Mouse (Mus musculus) layer of hippocampus, postnatal 25 days (tissue): Measurements from ENCODE around the gene Pold1. TPM values are rescaled to one million over a fixed set of nuclear protein-coding genes. Genes with fewer than 3 reads are reported as not detected.

Experiments
- DNase-seq, 2 experiments: peaks; one replicate each; pipeline ENCODE4 v3.0.0; 2022; ENCODE audit warnings: mixed read lengths in 2 of 2, low spot score in 1 of 2; ENCODE audit errors: extremely low spot score in 1 of 2
- total RNA-seq, 2 experiments: library from RNA; stranded (reverse); gene quantifications; 2 replicates each; pipeline ENCODE4 v1.2.3; 2021

The Pold1 gene
- total RNA-seq, 2 experiments from 2014 or later, result 7.3 to 8.9 TPM

GRCm38 (mm10) chr7:44529518-44529917, 19.1 kb downstream of the Pold1 start:
- no peak for DNase-seq

- DNase-seq, result peak; percentile 61 to 88
These were observed 20.9 kb downstream of the Pold1 start for GRCm38 (mm10) chr7:44527483-44528398.

DNA sequence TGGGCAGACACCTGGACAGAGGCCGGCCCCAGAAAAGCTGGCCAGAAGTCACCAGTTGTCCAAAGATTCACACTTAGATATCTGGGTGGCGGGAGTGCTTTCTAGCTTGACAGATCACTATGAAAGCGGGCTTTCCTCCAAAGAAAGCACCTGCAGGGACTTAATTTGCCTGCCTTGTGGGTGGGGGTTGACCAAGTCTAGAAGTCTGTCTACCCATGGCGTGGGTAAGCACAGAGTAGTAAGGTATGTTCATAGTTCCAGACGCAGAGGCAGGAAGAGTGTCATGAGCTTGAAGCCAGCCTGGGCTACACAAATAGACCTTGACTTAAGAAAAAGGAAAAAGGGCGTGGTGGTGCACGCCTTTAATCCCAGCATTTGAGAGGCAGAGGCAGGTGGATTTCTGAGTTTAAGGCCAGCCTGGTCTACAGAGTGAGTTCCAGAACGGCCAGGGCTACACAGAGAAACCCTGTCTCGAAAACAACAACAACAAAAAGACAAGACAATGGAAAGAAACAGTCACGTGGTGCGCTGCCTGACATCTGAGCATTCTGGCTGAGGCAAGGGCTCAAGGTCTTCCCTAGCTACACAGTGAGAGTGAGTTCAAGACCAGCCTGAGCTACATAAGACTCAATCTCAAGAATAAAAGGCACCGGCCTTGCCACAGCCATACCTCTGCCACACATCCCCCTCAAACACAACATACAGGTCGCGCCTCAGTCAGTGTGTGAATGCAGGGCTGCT, 22.1 kb downstream of the Pold1 start:
- DNase-seq, result no peak

DNA sequence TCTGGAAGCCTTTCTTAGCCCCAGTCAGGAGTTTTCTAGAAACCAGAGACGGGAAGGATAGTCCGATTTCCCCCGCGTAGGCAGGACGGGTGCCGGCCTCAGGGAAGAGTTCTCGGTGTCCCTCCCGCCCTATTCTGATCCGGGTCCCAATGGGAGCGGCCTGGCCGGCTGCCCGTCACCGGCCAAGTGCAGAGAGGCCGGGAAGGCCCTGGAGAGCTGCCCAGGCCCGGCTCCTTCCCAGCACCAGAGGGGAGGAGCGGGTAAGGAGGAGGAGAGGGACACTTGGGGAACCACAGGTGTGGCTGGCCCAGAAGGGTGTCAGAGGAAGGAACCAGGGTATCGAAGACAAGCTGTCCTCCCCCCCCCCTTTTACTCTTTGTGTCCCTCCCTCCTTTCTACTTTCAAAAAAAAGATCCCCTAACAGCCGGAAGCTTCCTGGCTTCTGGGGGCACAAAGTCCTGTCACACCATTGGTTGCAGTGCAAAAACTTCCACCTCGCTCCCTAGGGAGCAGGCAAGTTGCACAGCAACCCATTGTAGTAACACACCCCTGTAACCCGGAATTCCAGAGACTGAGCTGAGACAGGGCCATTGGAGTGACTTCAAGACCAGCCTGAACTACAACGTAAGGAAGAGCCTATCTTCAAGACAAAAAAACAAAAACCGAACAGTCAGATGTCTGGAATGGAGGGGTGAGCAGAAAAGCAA, 23.4 kb downstream of the Pold1 start:
- peak in 1 of 2 experiments; percentile 49 for DNase-seq

DNA sequence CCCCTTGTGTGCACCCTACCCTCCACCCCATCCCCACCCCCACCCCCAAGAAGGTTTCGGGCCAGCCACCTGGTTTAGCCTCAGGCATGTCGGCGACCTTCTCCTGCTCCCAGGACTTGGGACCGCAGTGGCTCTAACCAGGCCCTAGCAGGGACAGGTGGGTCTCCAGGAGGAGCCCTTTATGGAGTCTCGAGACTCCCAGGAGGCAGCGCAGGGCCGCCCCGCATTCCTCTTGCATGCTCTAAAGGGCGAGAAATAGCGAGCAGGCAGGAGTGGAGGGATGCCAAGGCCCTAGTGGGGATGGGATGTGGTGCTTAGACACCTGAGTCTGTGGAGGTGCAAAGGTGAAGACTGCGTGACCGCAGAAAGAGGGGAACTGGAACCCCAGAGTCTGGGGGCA, 24.1 kb downstream of the Pold1 start, which contains the start of gene Mybpc2:
Gene Mybpc2, minus strand, starts transcription at position 155 of the 400 bp plus-strand sequence.
- DNase-seq, result no peak

DNA sequence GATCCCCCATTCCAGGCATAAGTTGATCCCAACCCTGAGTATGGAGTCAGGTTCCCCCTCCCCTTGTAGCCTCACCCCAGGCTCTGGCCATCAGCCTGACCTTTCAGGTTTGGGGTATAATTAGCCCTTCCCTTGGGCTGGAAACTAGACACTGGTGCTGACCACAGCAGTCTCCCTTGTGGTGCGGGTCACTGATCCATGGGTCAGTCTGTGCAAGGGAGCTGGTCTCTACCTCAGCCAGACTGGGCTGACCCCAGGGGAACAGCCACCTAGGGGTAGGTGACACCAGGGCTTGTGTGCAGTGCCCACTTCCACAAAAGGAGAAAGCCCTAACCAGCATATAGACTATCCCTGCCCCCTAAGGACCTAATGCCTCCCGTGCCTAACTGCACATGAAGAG, 25.6 kb downstream of the Pold1 start:
- no peak for DNase-seq

GRCm38 (mm10) chr7:44521710-44522109, 26.9 kb downstream of the Pold1 start:
- DNase-seq, result peak in 1 of 2 experiments; percentile 59

DNA sequence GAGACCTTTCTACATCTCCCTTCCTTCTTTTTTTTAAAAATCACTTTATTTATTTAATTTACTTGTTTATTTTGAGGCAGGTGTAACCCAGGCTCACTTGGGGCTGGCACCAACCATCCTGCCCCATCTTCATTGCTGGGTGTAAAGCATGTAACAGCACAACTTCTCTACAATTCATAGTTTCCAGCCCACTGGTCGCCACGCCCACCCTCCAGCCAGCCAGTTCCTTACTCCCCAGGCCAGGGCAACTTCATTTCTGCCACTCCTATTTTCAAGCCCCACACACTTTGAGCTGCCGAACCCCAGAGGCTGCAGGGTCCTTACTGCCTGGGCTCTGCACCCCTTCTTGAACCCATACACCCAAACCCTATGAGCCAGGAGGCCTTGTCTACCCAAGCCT, 27.7 kb downstream of the Pold1 start:
- DNase-seq, result no peak

DNA sequence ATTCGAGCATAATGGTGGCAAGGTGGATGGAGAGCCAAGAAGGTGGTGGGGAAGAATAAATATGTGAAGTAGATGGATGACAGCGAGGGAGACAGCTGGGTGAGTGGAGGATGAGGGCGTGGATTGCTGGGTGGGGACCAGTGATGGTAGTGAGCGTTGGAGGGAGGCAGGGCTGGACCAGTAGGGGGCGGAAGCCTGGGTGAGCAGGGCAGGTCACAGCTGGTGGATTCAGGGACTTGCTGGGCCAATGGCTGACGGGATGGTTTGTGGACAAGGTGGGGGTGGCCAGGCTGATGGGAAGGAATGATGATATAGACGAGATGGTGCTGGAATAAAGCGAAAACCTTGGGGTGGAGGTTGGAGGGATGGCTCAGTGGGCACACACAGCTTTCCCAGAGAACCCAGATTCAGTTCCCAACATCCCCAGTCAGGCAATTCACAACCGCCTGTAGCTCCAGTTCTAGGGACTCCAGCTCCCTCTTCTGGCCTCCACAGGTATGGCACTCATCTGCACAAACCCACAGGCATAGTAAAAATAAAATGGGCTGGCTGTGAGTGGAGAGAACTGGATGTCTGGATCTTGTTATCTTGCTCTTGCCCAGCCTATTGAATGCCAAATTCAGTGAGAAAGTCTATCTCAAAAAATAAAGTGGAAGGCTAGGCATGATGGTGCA, 29.3 kb downstream of the Pold1 start:
- DNase-seq, result no peak

DNA sequence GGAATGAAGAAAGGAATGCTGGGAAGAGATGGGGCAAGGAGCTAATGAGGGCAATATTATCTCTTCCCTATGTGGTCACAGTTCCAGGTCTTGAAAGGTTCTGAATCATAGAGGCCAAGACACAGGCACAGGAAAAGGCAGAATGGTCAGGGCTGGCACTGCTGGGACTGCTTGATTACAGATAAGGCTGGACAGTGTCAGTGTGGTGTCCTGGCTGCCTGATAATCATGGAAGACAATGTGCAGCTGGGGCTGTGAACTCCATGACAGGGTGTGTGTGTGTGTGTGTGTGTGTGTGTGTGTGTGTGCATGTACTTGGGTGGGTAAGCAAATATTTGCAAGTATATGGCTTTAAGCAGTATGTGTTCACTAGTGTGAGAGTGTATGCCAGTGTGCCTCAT, 41.2 kb downstream of the Pold1 start:
- DNase-seq, result no peak

- peak; percentile 73 to 91 for DNase-seq
These were observed 47.0 kb downstream of the Pold1 start for GRCm38 (mm10) chr7:44501563-44502115.

GRCm38 (mm10) chr7:44500046-44500445, 48.6 kb downstream of the Pold1 start:
- DNase-seq, result no peak

GRCm38 (mm10) chr7:44498922-44499321, 49.7 kb downstream of the Pold1 start:
- no peak for DNase-seq

DNA sequence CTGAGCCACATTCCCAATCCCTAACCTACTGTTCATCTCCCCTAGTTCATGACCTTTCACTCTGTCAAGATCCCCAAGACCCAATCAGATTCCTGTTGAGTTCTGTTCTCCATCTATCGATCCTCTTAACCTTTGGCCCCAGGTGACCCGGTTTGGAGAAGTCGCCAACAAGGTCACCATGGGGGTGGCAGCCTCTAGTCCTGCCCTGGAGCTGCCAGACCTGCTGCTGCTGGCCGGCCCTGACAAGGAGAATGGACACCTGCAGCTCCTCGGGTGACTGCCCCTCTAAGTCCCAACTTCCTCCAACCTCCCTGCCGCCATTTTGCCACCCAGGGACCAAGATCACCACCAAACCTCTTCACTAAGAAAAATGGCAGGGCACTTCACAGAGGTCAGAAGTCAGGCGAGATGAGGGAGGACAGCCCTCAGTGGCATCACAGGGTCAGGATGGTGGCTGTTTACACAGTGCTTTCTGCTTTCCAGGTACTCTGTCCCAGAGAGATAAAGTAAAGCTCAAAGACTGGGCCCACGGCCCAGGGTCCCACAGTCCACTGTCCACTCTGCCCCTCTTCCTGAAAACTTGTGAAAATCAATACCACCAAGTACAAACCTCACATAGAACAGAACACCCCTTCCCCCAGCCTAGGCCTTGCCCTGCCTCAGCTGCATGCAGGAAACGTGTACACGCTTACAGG, 51.1 kb downstream of the Pold1 start:
- DNase-seq, result no peak

DNA sequence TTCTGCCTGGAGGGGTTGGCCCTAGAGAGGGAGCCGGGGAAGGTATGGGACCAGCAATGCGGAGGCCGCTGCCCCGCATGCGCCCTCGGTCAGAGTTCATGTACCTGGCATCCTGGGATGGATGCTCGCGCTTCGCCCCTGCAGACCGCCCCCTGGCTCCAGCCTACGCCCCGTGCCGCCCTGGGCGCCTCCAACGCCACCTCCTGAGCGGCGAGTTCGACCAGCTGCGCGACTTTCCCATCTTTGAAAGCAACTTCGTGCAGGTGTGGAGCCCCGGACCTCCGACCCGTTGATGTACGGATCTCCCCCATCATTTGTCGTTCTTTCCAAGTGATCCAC, 51.9 kb downstream of the Pold1 start:
- DNase-seq, result no peak

DNA sequence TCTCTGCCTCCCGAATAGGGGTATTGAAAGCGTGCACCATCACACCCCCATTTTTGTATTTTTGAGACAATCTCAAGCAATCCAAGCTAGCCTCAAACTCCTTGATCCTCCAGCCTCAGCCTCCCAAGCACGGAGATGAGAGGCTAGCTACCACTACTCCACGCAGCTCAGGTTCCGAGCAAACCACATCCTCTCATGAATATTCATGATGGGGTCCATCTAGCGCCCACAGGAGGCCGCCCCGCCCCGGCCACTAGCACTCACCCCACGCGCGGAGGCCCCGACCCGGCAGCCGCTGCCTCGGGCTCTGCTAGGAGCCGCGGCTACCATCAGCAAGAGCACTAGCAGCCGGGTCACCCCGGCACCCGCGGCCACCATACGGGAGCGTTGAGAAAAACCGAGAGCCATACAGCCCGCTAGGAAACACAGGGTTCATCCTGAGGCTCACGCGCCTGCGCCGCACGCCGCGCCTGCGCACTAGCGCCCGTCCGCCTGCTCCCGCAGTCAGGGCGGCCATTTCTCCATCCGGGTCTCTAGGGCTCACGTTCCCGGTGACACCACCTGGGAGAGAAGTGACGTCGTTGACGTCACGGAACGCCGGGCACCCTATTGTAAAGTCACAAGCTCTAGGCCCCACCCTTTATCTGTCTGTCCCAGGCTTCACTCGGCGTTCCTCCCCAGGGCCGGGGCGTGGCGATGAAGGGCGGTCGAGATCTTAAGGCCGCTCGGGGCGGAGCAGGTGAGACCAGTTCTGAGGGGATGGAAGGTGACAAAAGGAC, 52.5 kb downstream of the Pold1 start, which contains the start of the genes Emc10 and Fam71e1:
Gene Emc10, minus strand, starts transcription at position 538 of the 779 bp plus-strand sequence.
Gene Fam71e1, plus strand, starts transcription at position 590 of the 779 bp plus-strand sequence.
- peak; percentile 96 to 98 for DNase-seq

DNA sequence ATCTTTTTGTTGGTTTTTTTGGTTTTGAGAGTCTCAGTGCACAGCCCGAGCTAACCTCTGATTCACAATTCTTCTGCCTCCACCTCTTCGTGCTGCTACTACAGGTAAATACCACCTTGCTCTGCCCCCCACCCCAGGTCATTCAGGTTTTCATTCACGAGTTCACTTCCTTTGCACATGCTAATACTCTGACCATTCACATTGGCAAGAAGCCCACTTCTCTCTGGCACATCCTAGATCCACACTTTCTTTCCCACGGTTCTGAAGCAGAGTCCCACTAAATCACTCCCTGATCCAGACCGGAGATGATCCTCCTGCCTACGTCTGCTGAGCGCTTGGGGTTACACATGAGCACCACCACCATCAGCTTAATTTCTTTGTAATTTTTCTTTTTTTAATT, 53.6 kb downstream of the Pold1 start:
- DNase-seq, result no peak

GRCm38 (mm10) chr7:44494681-44495080, 54.0 kb downstream of the Pold1 start:
- no peak for DNase-seq
